Mouse (Mus musculus) urinary bladder, adult 18-20 months (tissue): ENCODE measurements at regions not wholly inside any gene's neighbourhood (a gene's known extent, or its start where the extent isn't known, plus 50 kb on each side); places are given as distances from the start of the nearest gene placed in this dataset.
"Not testable (repeated sequence)": the region's sequence is repeated elsewhere in the genome, so short reads cannot be mapped to it uniquely, and the experiment has no call there.

Experiments
- DNase-seq, 2 experiments: peaks; one replicate each; pipeline ENCODE4 v3.0.0; 2022; ENCODE audit warnings: low spot score in 2 of 2, mixed read lengths in 2 of 2

- DNase-seq: no peak
These were observed 55.4 kb upstream of the Bnc1 start for GRCm38 (mm10) chr7:82047456-82047855.

GRCm38 (mm10) chr7:82053411-82053810, 61.3 kb upstream of the Bnc1 start:
- no peak for DNase-seq

GRCm38 (mm10) chr7:82056551-82057230, 64.6 kb upstream of the Bnc1 start:
- DNase-seq: peak; percentile 16 to 32

- DNase-seq: no peak
These were observed 71.3 kb upstream of the Bnc1 start for GRCm38 (mm10) chr7:82063407-82063806.

GRCm38 (mm10) chr7:82069629-82070450, 77.7 kb upstream of the Bnc1 start:
- DNase-seq: no peak

- no peak for DNase-seq
These were observed 79.0 kb upstream of the Bnc1 start for GRCm38 (mm10) chr7:82070946-82071727.

GRCm38 (mm10) chr7:82075359-82075758, 83.3 kb upstream of the Bnc1 start:
- DNase-seq: no peak

GRCm38 (mm10) chr7:82081851-82082250, 89.8 kb upstream of the Bnc1 start:
- no peak for DNase-seq

- DNase-seq: peak in 1 of 2 experiments; percentile 18
These were observed 90.8 kb upstream of the Sh3gl3 start for GRCm38 (mm10) chr7:82082883-82083282.

- DNase-seq: no peak
These were observed 89.2 kb upstream of the Sh3gl3 start for GRCm38 (mm10) chr7:82084473-82084872.

- no peak for DNase-seq
These were observed 88.4 kb upstream of the Sh3gl3 start for GRCm38 (mm10) chr7:82085205-82085604.

GRCm38 (mm10) chr7:82098136-82098535, 75.5 kb upstream of the Sh3gl3 start:
- DNase-seq: no peak

GRCm38 (mm10) chr7:82101314-82101713, 72.3 kb upstream of the Sh3gl3 start:
- DNase-seq: no peak

- no peak for DNase-seq
These were observed 68.0 kb upstream of the Sh3gl3 start for GRCm38 (mm10) chr7:82105631-82106030.

GRCm38 (mm10) chr7:82109141-82109540, 64.5 kb upstream of the Sh3gl3 start:
- DNase-seq: not testable (repeated sequence)

- DNase-seq: no peak
These were observed 64.1 kb upstream of the Sh3gl3 start for GRCm38 (mm10) chr7:82109550-82109949.

GRCm38 (mm10) chr7:82109977-82110376, 63.7 kb upstream of the Sh3gl3 start:
- DNase-seq: no peak

GRCm38 (mm10) chr7:82112046-82112445, 61.6 kb upstream of the Sh3gl3 start:
- no peak for DNase-seq

GRCm38 (mm10) chr7:82115646-82116045, 58.0 kb upstream of the Sh3gl3 start:
- DNase-seq: no peak

- DNase-seq: peak; percentile 38 to 48
These were observed 54.4 kb upstream of the Sh3gl3 start for GRCm38 (mm10) chr7:82119266-82119665.

- DNase-seq: no peak
These were observed 53.8 kb upstream of the Sh3gl3 start for GRCm38 (mm10) chr7:82119866-82120265.

GRCm38 (mm10) chr7:82121746-82122145, 51.9 kb upstream of the Sh3gl3 start:
- peak; percentile 30 to 45 for DNase-seq
